Mouse (Mus musculus) lung, postnatal 25 days (tissue): ENCODE results near the gene Acsf2.

Experiments used
- DNase-seq: peaks from one replicate; pipeline ENCODE4 v3.0.0; 2022; ENCODE audit warnings: low spot score

The Acsf2 gene

DNA sequence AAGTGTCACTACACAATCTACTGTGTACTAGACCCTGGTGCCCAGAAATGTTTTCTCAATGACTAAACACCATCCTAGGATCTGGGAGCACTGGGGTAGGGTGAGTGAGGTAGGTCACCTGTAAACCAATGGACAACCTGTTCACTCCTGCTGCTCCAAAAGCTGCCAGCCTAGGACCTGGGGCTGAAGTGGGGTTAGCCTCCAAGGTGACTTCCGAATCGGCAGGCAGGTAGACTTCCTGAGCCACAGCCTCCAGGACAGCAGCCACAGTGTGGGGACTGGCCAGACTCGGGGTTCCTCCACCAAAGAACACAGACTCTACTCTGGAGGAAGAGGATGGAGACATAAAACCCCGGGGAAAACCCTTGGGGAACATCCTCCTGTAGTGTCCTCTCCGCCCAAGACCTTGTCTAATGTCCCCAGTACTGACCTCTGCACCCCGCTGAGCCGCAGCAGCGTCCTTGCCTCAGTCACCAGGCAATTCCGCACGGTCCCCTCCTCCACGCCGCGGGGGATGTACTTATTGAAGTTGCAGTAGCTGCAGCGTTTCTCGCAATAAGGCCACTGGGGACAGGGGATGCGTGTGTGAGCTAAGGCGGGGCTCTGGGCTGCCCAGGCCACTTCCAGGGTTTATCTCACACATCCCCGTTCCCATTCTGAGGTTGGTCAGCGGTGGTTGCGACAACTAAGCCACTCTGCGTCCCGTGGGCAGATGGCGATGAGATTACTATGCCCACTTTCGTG lies 53.5 kb downstream of the Acsf2 start:
- peak; percentile 34 for DNase-seq

DNA sequence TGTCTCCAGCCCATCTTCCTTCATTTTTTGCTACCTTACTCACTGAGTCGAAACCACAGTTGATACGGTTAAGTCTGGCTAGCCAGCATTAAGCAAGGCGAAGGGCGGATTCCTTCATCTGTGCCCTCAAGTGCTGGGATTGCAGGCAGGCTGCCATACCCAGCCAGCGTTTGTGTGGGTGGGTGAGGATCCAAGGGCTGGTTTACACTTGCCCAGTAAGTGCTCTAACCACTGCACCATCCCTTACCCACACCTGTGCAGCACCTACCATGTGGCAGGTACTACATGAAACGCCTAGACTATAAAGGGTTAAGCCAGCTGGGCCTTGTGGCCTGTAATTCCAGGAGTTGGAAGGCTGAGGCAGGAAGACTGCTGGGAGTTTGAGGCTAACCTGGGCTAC lies 54.4 kb downstream of the Acsf2 start:
- DNase-seq: no peak

DNA sequence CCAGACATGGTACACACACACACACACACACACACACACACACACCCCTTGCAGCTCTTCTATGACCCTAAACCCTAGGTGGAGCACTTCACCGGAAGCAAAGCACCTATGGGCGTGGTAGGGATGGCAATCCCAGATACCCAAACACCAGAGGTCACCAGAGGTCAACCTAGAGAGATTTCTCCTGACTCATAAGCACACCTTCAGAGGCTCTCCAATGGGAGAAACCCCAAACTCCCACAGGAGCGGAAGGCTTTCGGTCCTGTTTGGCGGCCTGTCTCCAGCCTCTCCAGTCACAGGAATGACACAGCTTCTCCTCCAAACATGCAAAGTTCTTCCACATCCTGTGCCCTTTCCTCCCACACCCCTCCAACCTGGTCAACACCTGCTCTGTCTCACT lies 55.3 kb downstream of the Acsf2 start:
- no peak for DNase-seq

DNA sequence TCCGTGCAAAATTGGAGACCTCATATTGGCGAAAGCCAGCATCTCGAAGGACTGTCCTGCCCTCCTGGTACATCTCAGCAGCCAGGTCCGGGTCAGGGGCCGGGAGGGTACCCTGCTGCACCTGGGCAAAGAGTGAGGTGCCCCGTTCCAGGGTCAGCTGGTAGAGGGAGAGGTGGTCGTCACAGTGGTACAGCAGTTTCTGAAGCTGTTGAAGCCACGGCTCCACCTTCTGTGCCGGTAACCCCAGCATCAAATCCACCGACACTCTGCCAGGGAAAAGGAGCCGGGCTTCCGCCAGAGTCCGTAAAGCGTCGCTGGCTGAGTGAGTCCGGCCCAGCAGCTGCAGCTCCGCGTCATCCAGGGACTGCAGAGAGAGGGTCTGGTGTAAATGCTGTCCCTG lies 57.2 kb downstream of the Acsf2 start:
- no peak for DNase-seq

- peak; percentile 94 for DNase-seq
Measured at GRCm38 (mm10) chr11:94543932-94544331, 57.7 kb downstream of the Acsf2 start.

DNA sequence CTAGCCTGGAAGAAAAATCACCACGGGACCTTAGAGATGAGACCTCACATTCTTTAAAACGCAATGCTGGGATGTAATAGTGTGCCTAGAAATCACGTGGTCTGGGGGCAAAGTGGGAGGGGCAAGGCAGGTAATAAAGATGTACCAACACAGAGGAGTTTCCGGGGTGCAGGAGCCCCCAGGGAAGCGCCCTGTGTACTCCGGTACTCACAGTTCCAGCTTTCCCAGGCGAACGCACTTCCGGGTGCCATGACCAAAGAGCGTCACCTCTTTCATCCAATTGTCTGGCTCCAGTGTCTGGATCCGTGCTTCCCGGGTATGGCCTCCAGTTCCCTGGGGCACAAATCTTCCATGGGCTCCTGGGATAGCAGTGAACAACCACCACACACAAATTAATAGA lies 58.3 kb downstream of the Acsf2 start:
- no peak for DNase-seq

DNA sequence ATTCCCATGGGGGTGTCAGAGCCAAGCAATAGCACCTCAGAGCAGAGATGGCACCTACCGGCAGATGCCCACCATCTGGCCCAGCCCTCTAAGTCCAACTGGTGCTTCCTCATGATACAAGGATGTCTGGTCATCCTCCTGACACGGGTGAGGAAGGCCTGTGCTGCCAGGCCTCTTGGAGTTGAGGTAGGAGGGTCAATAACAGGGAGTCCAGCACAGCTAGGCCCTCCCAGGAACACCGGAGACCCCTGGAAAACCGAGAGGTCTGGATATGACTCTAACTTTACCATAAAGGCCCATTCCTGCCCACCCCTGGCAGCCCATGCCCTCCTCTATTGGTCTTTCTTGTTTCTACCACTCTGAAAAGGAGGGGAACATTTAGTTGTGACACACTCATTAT lies 59.3 kb downstream of the Acsf2 start:
- no peak for DNase-seq

- DNase-seq: no peak
Measured at GRCm38 (mm10) chr11:94539761-94540160, 61.9 kb downstream of the Acsf2 start.

DNA sequence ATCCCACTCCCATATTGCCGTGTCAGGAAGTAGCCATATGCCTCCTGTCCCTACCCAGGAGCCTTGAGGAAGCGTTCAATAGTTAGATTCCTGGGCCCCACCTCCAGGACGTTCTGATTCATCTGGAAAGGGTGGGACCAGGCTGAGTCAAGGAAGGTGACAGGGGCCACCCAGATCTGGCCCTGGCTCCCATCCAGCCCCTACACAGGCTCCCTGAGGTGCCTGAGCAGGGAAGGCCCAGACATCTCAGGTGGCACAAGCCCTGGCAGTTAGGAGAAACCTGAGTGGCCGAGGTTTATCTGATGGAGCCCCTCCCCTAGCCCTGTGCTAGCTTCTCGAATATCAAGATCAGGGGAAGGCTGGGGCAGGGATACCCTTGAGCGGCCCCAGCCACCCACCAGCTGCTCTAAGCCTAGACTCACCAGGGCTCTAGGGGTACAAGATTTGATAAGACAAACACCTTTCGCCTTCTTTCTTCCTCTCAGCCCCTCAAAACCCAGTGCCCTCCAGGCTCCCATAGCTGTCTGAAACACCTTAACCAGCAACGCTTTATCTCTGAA lies 62.9 kb downstream of the Acsf2 start:
- no peak for DNase-seq

GRCm38 (mm10) chr11:94533171-94533570 lies 68.5 kb downstream of the Acsf2 start:
- DNase-seq: no peak

DNA sequence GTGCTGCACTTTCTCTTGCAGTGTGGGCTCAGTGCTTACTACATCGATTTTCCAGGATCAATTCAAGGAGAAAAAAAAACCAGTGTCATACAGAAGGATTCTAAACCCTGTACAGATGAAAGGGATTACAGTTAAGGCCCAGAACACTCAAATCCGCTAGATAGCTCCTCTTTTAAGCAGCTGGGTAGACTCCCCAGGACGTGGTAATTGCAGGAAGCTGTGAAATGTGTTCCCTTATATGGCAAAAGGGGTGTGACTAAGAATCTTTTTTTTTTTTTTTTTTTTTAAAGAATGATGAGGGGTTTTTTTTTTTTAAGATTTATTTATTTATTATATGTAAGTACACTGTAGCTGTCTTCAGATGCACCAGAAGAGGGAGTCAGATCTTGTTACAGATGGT lies 72.8 kb downstream of the Acsf2 start:
- DNase-seq: no peak

- DNase-seq: no peak
Measured at GRCm38 (mm10) chr11:94526171-94526879, 75.3 kb downstream of the Acsf2 start.

- peak; percentile 50 for DNase-seq
Measured at GRCm38 (mm10) chr11:94521219-94521843, 80.3 kb downstream of the Acsf2 start, which contains the start of gene Mycbpap. Gene Mycbpap (minus strand): TSS chr11:94521742.

GRCm38 (mm10) chr11:94513452-94513851 lies 88.2 kb downstream of the Acsf2 start:
- no peak for DNase-seq

DNA sequence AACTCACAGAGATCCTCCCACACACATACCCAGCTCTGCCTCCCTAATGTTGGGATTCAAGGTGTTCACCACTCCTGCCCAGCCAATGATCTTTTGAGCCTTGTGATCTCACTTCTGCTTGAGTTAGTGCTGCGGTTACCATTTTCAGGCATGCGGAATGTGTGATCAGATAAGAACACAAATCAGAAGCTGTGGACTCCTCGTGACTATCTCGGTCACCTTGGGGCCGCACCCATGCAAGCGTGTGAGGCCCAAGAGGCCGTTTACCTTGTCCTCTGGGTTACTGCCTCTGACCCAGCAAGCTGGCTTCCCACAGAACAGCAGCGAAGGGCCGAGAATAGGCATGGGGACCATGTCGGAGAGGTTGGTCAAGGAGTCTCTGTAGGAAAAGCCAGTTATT lies 92.7 kb downstream of the Acsf2 start:
- DNase-seq: no peak
